Mouse (Mus musculus) MEL (cell line): ENCODE results near the gene Cirbp.

Experiments used
- CTCF ChIP-seq, 3 experiments: IDR thresholded peaks in 2 of 3; conservative IDR thresholded peaks in 1 of 3; 2 replicates each; pipeline ENCODE4 v1.5.1; 2011 to 2012; ENCODE audit warnings: low read length in 3 of 3, low read depth in 2 of 3, mild to moderate bottlenecking in 2 of 3, improper control_type of control experiment in 1 of 3, inconsistent platforms in 1 of 3, mixed read lengths in 1 of 3, moderate library complexity in 1 of 3; ENCODE audit not compliant: control insufficient read depth in 1 of 3, insufficient read depth in 1 of 3, poor library complexity in 1 of 3, severe bottlenecking in 1 of 3
- EP300 ChIP-seq, 2 experiments: IDR thresholded peaks; 2 replicates each; pipeline ENCODE4 v1.6.1; 2011; ENCODE audit warnings: improper control_type of control experiment in 2 of 2, low read length in 2 of 2, low read depth in 1 of 2, mild to moderate bottlenecking in 1 of 2
- POLR2A ChIP-seq, 2 experiments: IDR thresholded peaks; 2 replicates each; pipeline ENCODE4 v1.6.1; 2011 to 2012; ENCODE audit warnings: low read length in 2 of 2, mild to moderate bottlenecking in 2 of 2, control low read depth in 1 of 2, improper control_type of control experiment in 1 of 2, low read depth in 1 of 2, moderate library complexity in 1 of 2; ENCODE audit not compliant: control insufficient read depth in 1 of 2, insufficient read depth in 1 of 2, poor library complexity in 1 of 2
- POLR2AphosphoS2 ChIP-seq: IDR thresholded peaks from 2 replicates; pipeline ENCODE4 v1.6.1; 2011; ENCODE audit warnings: low read length, improper control_type of control experiment

DNA sequence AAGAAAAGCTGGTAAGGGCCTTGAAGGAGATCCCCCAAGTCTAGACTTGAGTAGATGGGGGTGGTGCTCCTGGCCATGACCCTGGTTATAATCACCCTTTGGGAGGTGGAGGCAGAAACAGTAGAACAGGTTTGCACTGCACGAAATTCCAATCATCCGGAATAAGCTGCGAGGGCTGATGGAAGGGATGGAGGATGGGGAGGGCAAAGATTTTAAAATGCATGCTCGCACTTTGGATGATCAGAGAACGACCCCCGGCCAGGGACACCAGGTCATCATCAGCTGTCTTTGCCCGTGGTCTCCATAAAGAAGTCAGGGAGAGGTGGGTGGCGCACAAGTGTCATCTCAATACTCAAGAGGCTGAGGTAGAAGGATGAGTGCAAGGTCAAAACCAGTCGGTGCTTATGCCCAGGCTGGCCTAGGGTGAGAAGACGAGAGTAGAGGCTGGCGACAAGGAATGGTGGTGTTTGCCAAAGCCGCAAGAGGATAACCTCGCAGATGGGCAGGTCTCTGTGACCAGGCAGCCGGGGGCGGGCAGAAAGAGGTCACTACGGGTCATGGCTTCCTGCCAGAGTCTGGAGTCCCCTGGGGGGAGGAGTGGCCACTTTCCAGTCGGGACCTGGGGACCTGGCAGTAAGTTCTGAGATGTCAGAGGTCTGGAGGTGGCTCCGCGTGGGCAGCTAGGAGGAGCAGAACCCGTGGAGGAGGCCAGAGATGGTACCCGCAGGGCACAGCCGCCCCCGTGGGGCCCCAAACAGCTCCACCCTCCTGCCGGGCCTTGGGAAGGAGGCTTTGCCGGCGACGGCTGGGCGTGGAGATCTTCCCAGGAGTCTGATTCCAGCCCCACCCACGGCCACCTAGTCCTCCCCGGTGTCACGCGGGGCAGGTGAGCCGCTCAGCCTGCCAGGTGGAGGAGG, 5.1 kb upstream of the Cirbp start:
- TF ChIP-seq POLR2AphosphoS2: no peak
- TF ChIP-seq CTCF (IDR thresholded peaks at IDR 0.05 in 2 of 3, conservative IDR thresholded peaks at IDR 0.05 in 1 of 3; ENCODE audit: control insufficient read depth in 1 of 3, insufficient read depth in 1 of 3, low read depth in 2 of 3, low read length in 3 of 3, poor library complexity in 1 of 3, severe bottlenecking in 1 of 3): no peak
- peak in 1 of 2 experiments; percentile 16; a peak in 1 of 4 replicates for TF ChIP-seq EP300 (IDR thresholded peaks at IDR 0.05; ENCODE audit: low read depth in 1 of 2, low read length in 2 of 2)
- no peak; a peak in 2 of 4 replicates for TF ChIP-seq POLR2A (IDR thresholded peaks at IDR 0.05; ENCODE audit: control insufficient read depth in 1 of 2, insufficient read depth in 1 of 2, low read depth in 1 of 2, low read length in 2 of 2, poor library complexity in 1 of 2)
